Mouse (Mus musculus) cerebellum, postnatal 25 days (tissue): ENCODE results near the gene Asb12.
"Not testable (repeated sequence)": the region's sequence is repeated elsewhere in the genome, so short reads cannot be mapped to it uniquely, and the experiment has no call there.

Experiments used
- DNase-seq, 2 experiments: peaks; one replicate each; pipeline ENCODE4 v3.0.0; 2021; ENCODE audit warnings: mixed read lengths in 2 of 2

Gene Asb12

GRCm38 (mm10) chrX:95557887-95558286 is at the start of gene Asb12, which contains the start of gene Pfn5:
TSS of gene Asb12 (minus strand) at chrX:95557987.
TSS of gene Pfn5 (plus strand) at chrX:95558104.
- DNase-seq: no peak

GRCm38 (mm10) chrX:95600609-95601008 is 42.8 kb upstream of the Asb12 start:
- no peak for DNase-seq

GRCm38 (mm10) chrX:95554321-95554720 is 3.5 kb downstream of the Asb12 start:
- DNase-seq: no peak

- DNase-seq: not testable (repeated sequence)
These were observed 22.3 kb downstream of the Asb12 start for GRCm38 (mm10) chrX:95535493-95535892.

GRCm38 (mm10) chrX:95525166-95525565 is 32.6 kb downstream of the Asb12 start:
- DNase-seq: no peak

GRCm38 (mm10) chrX:95523883-95524282 is 33.9 kb downstream of the Asb12 start:
- DNase-seq: no peak

- no peak for DNase-seq
These were observed 100.6 kb downstream of the Asb12 start for GRCm38 (mm10) chrX:95457166-95457565.

GRCm38 (mm10) chrX:95445866-95446265 is 111.9 kb downstream of the Asb12 start:
- DNase-seq: peak in 1 of 2 experiments; percentile 39

GRCm38 (mm10) chrX:95445141-95445540 is 112.6 kb downstream of the Asb12 start:
- DNase-seq: peak in 1 of 2 experiments; percentile 70

- peak; percentile 86 to 91 for DNase-seq
These were observed 113.0 kb downstream of the Asb12 start, which contains the start of gene Amer1 for GRCm38 (mm10) chrX:95444776-95445111. TSS of gene Amer1 (minus strand) at chrX:95444872.

GRCm38 (mm10) chrX:95443898-95444775 is 113.7 kb downstream of the Asb12 start:
- peak; percentile 65 to 66 for DNase-seq

- DNase-seq: peak; percentile 16 to 17
These were observed 114.4 kb downstream of the Asb12 start for GRCm38 (mm10) chrX:95443390-95443789.

- DNase-seq: no peak
These were observed 115.5 kb downstream of the Asb12 start for GRCm38 (mm10) chrX:95442261-95442660.

- no peak for DNase-seq
These were observed 116.5 kb downstream of the Asb12 start for GRCm38 (mm10) chrX:95441290-95441689.

GRCm38 (mm10) chrX:95438491-95438890 is 119.3 kb downstream of the Asb12 start:
- no peak for DNase-seq

- no peak for DNase-seq
These were observed 120.6 kb downstream of the Asb12 start for GRCm38 (mm10) chrX:95437236-95437635.
